Mouse (Mus musculus) cerebellum, adult 2 months (tissue): ENCODE data around the gene Ffar2. TPM values are rescaled to one million over a fixed set of nuclear protein-coding genes. Genes with fewer than 3 reads are reported as not detected.

Experiments used
- DNase-seq, 2 experiments: peaks; one replicate each; pipeline ENCODE4 v3.0.0; 2021
- H3K27ac ChIP-seq: fragments of 200-500 bp; 2 replicates; pipeline ENCODE4 v1.5.1; 2012; ENCODE audit warnings: low read length, control low read depth, inconsistent platforms; ENCODE audit not compliant: insufficient read depth
- H3K27me3 ChIP-seq: fragments of 200-500 bp; 2 replicates; pipeline ENCODE4 v1.6.1; 2012; ENCODE audit warnings: inconsistent platforms, mild to moderate bottlenecking, low read length, moderate library complexity; ENCODE audit not compliant: control insufficient read depth, insufficient read depth
- H3K4me1 ChIP-seq: fragments of 200-500 bp; 2 replicates; pipeline ENCODE4 v1.6.1; 2011; ENCODE audit warnings: low read length; ENCODE audit not compliant: control insufficient read depth, insufficient read depth
- H3K4me3 ChIP-seq: fragments of 200-500 bp; replicated peaks from 2 replicates; pipeline ENCODE3; 2011; ENCODE audit warnings: mild to moderate bottlenecking, low read depth, low read length, control low read depth; ENCODE audit not compliant: insufficient read depth
- CTCF ChIP-seq: fragments of 200-500 bp; IDR thresholded peaks from 2 replicates; pipeline ENCODE4 v1.5.1; 2011; ENCODE audit warnings: low read depth, mild to moderate bottlenecking, control low read depth, low read length, moderate library complexity, borderline replicate concordance; ENCODE audit not compliant: insufficient read depth
- POLR2A ChIP-seq: fragments of 200-500 bp; IDR thresholded peaks from 2 replicates; pipeline ENCODE4 v1.6.1; 2011; ENCODE audit warnings: low read length, control low read depth, borderline replicate concordance; ENCODE audit not compliant: insufficient read depth
- WGBS: fragments of 180-500 bp; shearing (Covaris S2); methylation state at CpG from one replicate; pipeline ENCODE4 v1.1.7; 2018; 5-methylcytosine and 5-hydroxymethylcytosine counted together
- polyA plus RNA-seq: library from polyadenylated mRNA; depleted of rRNA; stranded (reverse); fragments of >200 nt; gene quantifications from 2 replicates; pipeline ENCODE4 v1.2.3, GENCODE M21; 2012

The Ffar2 gene
- polyA plus RNA-seq, 1 experiment, result 0.03 TPM

- Histone ChIP-seq H3K4me3 (no peak overlapping the region), H3K27me3 (no peaks in the 10 kb centered on the region), H3K27ac (no peak overlapping the region), H3K4me1 (no peaks in the 10 kb centered on the region)
- DNase-seq, result no peak
- TF ChIP-seq CTCF, result no peak
- TF ChIP-seq POLR2A, result no peak
Measured at GRCm38 (mm10) chr7:30794921-30795320, 28.7 kb downstream of the Ffar2 start.

GRCm38 (mm10) chr7:30791921-30792320 lies 31.7 kb downstream of the Ffar2 start:
- 20% methylated on average over 9 of the region's 9 CpGs for WGBS
- TF ChIP-seq POLR2A, result no peak
- Histone ChIP-seq H3K27ac (no peak overlapping the region), H3K4me1 (no peaks in the 10 kb centered on the region), H3K27me3 (no peaks in the 10 kb centered on the region), H3K4me3 (no peak overlapping the region)
- no peak for DNase-seq

- no peaks in the 10 kb centered on the region for H3K4me1 ChIP-seq
- no peak for TF ChIP-seq CTCF
- no peak for TF ChIP-seq POLR2A
- WGBS, result 60% methylated on average over 10 of the region's 10 CpGs
- H3K27ac ChIP-seq, result no peak overlapping the region
- H3K4me3 ChIP-seq, result no peak overlapping the region
- H3K27me3 ChIP-seq, result no peaks in the 10 kb centered on the region
- no peak for DNase-seq
Measured at GRCm38 (mm10) chr7:30790141-30790540, 33.4 kb downstream of the Ffar2 start.

GRCm38 (mm10) chr7:30787377-30788022 lies 36.1 kb downstream of the Ffar2 start, which contains the start of gene Krtdap:
Gene Krtdap (plus strand): TSS chr7:30787896.
- TF ChIP-seq CTCF, result no peak
- no peak for TF ChIP-seq POLR2A
- no peaks in the 10 kb centered on the region for H3K4me1 ChIP-seq
- H3K27me3 ChIP-seq, result no peaks in the 10 kb centered on the region
- no peak within 1 kb of the TSS for H3K4me3 ChIP-seq
- H3K27ac ChIP-seq, result no peak within 1 kb of the TSS
- 39% methylated on average over 15 of the region's 15 CpGs for WGBS
- no peak for DNase-seq

- H3K27ac ChIP-seq, result no peak overlapping the region
- TF ChIP-seq CTCF, result no peak
- no peak for TF ChIP-seq POLR2A
- H3K4me3 ChIP-seq, result no peak overlapping the region
- H3K27me3 ChIP-seq, result no peaks in the 10 kb centered on the region
- H3K4me1 ChIP-seq, result no peaks in the 10 kb centered on the region
- 45% methylated on average over 13 of the region's 13 CpGs for WGBS
- no peak for DNase-seq
Measured at GRCm38 (mm10) chr7:30785721-30786546, 37.6 kb downstream of the Ffar2 start.

GRCm38 (mm10) chr7:30785154-30785553 lies 38.4 kb downstream of the Ffar2 start:
- WGBS, result 73% methylated on average over 1 of the region's 1 CpGs
- no peaks in the 10 kb centered on the region for H3K4me1 ChIP-seq
- no peak for DNase-seq
- no peaks in the 10 kb centered on the region for H3K27me3 ChIP-seq
- no peak for TF ChIP-seq CTCF
- no peak for TF ChIP-seq POLR2A
- H3K27ac ChIP-seq, result no peak overlapping the region
- no peak overlapping the region for H3K4me3 ChIP-seq

- 80% methylated on average over 3 of the region's 3 CpGs for WGBS
- TF ChIP-seq POLR2A, result no peak
- no peak for TF ChIP-seq CTCF
- Histone ChIP-seq H3K4me1 (no peaks in the 10 kb centered on the region), H3K27me3 (no peaks in the 10 kb centered on the region), H3K4me3 (no peak overlapping the region), H3K27ac (no peak overlapping the region)
- no peak for DNase-seq
Measured at GRCm38 (mm10) chr7:30782658-30783057, 40.9 kb downstream of the Ffar2 start.

GRCm38 (mm10) chr7:30781792-30782191 lies 41.8 kb downstream of the Ffar2 start:
- Histone ChIP-seq H3K4me1 (no peaks in the 10 kb centered on the region), H3K4me3 (no peak overlapping the region), H3K27ac (no peak overlapping the region), H3K27me3 (no peaks in the 10 kb centered on the region)
- no peak for DNase-seq
- WGBS, result 78% methylated on average over 4 of the region's 4 CpGs
- TF ChIP-seq POLR2A (no peak), CTCF (peak; percentile 18; the same call in 1 of the 2 replicates)

GRCm38 (mm10) chr7:30777911-30778310 lies 45.7 kb downstream of the Ffar2 start:
- WGBS, result 64% methylated on average over 1 of the region's 1 CpGs
- no peak for DNase-seq
- H3K4me3 ChIP-seq, result no peak overlapping the region
- no peaks in the 10 kb centered on the region for H3K4me1 ChIP-seq
- no peaks in the 10 kb centered on the region for H3K27me3 ChIP-seq
- no peak overlapping the region for H3K27ac ChIP-seq
- TF ChIP-seq POLR2A (no peak), CTCF (no peak)
